Mouse (Mus musculus): ENCODE measurements around the gene Bdkrb2.

The Bdkrb2 gene

GRCm38 (mm10) chr12:105562936-105563680 lies at the start of gene Bdkrb2:
Bdkrb2 (plus strand) TSS chr12:105563226.
- in situ Hi-C loops (cut with MboI, MseI), result no loop called here

- in situ Hi-C loops (cut with MboI, MseI), result loop anchor here (5.0 kb wide), 1 partner anchor 63 kb away; no protein-coding TSS in a partner anchor
These were observed 48.9 kb upstream of the Bdkrb2 start for GRCm38 (mm10) chr12:105514111-105514510.

GRCm38 (mm10) chr12:105517026-105517675 lies 45.9 kb upstream of the Bdkrb2 start:
- in situ Hi-C loops (cut with MboI, MseI), result no loop called here

DNA sequence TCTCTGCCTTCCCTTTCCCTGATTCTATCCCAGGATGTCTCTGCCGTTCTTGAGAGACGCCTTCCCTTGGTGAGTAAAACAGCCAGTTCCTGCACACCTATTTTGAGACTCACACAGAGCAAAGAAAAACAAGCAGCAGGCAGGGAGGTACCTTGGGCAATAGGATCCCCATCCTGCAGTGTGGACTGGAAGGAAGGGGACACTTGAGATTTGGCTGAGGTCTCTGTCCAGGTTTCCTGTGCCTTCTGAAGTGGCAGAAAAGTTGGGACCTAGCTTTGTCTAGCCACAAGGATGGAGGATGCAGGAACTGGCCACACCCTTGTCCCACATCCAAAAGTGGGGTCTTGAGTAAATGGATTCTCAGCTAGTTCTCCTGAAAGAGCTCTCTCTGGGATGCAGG lies 43.2 kb upstream of the Bdkrb2 start:
- in situ Hi-C loops (cut with MboI, MseI), result no loop called here

GRCm38 (mm10) chr12:105521170-105521762 lies 41.8 kb upstream of the Bdkrb2 start:
- in situ Hi-C loops (cut with MboI, MseI), result no loop called here

DNA sequence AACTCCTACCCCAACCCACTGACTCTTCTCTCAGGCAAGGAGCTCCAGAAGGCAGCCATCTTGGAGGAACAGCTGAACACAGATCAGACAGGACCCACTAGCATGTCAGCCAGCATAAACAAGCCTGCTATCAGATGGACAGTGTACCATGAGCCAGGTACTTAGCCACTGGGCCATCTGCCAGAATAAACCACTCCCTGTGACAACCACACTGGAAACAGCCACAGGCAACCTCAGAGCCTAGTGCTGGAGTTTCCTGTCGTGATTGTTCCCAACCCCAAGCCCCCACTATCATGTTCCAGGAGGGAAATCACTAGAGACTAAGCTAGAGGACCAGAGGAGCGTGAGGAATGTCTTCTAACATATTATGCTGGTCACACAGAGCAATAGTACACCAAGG lies 39.3 kb upstream of the Bdkrb2 start:
- in situ Hi-C loops (cut with MboI, MseI), result no loop called here

DNA sequence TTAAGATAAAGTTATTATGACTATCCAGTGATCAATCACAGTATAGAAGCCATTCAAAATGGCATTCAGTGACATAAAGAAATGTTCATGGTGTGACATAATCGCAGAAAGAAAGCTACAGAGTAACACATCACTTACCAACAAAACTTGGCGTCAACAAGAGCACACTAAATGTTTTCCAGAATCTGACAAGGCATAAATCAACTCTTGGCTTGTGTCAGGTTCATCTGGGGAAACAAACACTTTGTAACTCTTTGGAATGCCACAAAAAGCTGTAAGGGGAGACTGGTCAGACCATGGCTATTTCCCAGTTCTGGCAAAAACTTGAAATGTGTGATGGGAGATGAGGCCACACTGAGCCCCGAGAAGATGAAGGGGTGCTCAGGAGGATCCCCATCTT lies 36.8 kb upstream of the Bdkrb2 start:
- in situ Hi-C loops (cut with MboI, MseI), result no loop called here

- in situ Hi-C loops (cut with MboI, MseI), result no loop called here
These were observed 36.2 kb upstream of the Bdkrb2 start for GRCm38 (mm10) chr12:105526829-105527228.

- in situ Hi-C loops (cut with MboI, MseI), result no loop called here
These were observed 33.5 kb upstream of the Bdkrb2 start for GRCm38 (mm10) chr12:105529545-105529944.

GRCm38 (mm10) chr12:105531724-105532371 lies 31.2 kb upstream of the Bdkrb2 start:
- in situ Hi-C loops (cut with MboI, MseI), result no loop called here

GRCm38 (mm10) chr12:105534842-105535241 lies 28.2 kb upstream of the Bdkrb2 start:
- in situ Hi-C loops (cut with MboI, MseI), result no loop called here

DNA sequence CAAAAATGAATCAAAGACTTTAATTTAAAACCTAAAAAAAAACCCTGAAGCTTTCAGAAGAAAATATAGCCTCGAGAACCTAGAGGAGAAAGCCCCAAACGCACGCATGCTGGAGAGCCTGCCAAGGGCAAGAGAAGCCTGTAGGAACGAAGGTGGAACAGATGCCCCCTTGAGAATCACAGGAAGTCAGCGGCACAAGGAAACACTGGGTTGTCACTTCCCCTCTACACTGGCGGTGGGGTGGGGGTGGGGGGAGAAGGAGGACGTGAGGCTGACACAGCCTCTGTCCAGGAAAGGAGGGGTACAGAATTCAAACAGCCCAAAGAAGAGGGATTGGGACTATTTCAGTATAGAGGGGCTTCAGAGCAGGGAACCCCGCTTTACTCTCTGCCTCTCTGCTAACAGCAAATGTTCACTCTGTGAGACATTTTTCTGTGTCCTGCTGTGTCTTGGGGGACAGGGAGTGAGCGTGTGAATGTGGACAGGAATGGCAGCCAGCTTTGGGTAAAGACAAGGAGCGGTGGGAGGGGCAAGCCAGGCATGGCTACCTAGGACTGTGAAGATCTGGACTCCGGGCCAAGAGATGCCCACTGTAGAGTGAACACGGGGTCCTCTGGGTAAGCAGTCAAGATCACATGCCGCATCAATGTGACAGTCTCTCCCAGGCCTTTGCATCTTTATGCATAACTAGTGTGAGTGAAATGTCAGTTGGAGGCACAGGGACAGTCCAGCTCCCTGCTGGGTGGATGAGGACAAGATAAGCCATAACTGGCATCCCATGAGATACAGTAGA lies 26.9 kb upstream of the Bdkrb2 start:
- in situ Hi-C loops (cut with MboI, MseI), result no loop called here

GRCm38 (mm10) chr12:105537162-105537561 lies 25.9 kb upstream of the Bdkrb2 start:
- in situ Hi-C loops (cut with MboI, MseI), result no loop called here

DNA sequence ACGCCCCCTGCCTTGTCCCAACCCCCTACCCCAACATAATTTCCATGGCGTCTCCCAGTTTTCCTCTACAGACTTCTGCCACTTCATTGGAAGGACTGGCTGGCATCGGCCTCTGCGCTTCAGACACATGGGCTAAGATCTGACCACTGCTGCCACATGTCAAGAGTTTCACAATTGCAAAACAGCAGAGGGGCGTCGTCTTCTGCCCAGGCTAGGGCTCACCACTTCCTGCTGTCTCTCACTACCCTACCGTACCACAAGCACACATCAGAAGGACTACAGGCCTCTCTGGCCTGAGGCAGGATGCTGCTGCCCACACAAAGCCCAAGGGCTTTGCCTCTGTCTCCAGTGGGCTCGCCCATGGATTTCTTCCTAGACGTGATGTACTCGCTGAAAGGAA lies 23.4 kb upstream of the Bdkrb2 start:
- in situ Hi-C loops (cut with MboI, MseI), result no loop called here

DNA sequence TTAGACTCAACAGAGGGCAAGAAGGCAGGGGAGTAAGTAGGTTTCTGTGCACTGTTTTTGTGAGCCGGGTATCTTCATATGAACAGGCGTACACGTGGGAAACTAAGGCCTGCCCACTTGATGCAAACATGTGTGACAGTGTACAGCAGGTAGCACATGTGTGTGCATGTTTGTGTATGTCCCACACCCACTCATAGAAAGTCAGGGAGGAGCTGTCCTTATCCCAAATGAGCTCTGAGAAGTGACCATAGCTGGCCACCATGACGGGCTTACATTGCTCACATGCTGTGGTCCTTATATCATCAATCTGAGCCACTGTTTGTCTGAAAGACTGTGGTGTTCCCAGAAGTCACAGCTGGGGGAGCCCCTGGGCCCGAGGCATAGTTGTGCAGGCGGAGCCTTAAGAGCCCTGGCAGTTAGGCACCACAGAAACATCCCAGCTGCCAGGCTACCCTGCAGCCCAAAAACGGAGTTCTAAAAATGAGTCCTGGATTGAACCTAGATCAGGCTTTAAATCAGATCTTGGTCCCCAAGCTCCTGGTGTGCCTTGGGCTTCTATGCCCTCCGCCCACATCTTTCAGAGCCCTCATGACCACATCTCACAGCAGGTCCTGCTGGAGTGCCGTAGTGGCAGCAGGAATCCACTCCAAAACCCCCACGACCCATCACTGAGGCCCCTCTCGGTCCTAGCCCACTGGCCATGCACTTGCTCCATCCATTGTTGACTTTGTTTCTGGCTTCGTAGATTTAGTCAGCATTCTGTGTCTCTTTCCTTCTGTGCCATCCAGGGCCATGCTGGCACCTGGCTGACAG lies 21.2 kb upstream of the Bdkrb2 start:
- in situ Hi-C loops (cut with MboI, MseI), result no loop called here

DNA sequence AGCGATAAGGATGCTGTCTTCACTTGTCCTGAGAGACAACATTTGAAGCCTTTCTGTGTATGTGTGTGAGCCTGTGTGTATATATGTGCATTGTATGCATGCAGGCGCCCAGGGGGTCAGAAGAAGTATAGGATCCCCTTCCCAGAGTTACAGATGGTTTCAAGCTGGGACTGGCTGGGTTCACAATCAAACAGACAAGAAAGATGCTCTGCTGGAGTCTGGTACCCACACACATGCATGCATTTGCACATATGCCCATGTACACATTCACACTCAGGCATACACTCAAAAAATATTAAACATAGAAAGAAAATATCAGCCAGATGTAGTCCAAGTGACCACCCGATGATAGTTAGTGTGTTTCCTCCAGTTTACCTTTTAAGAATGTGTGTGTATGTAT lies 20.5 kb upstream of the Bdkrb2 start:
- in situ Hi-C loops (cut with MboI, MseI), result no loop called here

DNA sequence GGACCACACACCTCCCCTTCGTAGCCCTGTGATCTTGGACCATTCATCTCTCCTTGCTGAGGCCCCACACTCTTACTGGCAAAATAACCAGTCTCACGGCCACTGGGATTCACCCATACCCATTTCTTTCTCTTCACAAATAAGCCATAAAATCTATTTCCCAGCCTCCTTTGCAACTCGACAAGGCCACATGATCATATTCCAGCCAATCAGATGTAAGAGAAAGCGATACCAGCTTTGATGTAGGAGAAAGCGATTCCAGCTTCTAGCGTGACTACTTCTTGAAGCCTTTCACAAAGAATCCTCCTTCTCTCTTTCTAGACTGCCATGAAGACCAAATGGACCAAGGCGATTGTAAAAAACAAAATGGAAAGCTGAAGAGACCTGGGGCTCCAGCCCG lies 19.9 kb upstream of the Bdkrb2 start:
- in situ Hi-C loops (cut with MboI, MseI), result no loop called here

DNA sequence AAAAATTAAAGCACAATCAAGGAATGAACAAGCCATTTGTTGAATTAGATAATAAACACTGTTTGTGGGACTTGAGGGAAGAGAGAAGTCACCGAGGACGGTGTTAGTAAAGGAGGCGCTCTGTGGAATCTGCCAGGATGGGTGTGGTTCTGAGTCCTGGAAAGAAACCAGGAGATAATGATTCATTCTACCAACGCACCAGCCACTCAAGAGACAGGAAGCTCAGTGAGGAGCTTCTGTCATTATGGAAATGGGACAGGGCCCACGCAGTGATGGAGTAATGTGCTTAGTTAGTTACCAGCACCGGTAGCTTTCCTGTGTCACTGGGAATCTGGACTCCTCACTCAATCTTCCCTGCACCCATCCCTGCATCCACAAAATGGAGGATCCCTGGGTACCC lies 19.3 kb upstream of the Bdkrb2 start:
- in situ Hi-C loops (cut with MboI, MseI), result no loop called here

GRCm38 (mm10) chr12:105544872-105545271 lies 18.2 kb upstream of the Bdkrb2 start:
- in situ Hi-C loops (cut with MboI, MseI), result no loop called here

GRCm38 (mm10) chr12:105545696-105546435 lies 17.2 kb upstream of the Bdkrb2 start:
- in situ Hi-C loops (cut with MboI, MseI), result no loop called here

Data from regulatory T cell (primary cell).